Mouse (Mus musculus): Measurements from ENCODE around the gene Tnik. TPM values are rescaled to one million over a fixed set of nuclear protein-coding genes. Genes with fewer than 3 reads are reported as not detected.

The Tnik gene
- polyA plus RNA-seq, 1 experiment from 2014 or later: 1.2 TPM

DNA sequence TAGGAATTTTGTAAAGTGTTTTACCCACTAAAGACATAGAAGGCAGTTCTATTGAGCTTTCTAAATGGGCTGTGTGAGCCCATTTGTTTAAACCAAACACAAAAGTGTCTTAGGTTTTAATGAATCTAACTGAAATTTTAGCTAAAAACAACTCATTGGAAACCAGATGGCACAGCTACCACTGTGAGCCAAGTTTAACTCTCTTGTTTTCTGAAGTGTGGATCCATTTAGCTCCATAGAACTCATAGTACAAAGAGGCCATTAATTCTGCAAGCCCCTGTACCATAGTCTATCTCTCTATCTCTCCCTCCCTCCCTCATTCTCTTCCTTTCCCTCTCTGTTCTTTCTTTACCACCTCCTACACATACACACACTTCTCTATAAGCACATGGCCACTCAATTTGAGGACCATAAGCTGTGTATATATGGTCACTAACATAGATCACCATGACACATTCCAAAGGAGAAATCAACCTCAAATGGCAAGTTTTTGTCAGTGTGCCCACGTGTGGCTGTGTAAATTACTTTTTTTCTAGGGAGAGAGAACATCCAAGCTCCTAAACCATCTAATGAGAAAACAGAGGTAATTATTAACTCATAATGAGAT is 204.2 kb downstream of the Tnik start:
- TF ChIP-seq CTCF (IDR thresholded peaks at IDR 0.05; ENCODE audit: low read depth): no peak
- Histone ChIP-seq H3K9ac (ENCODE audit: low read depth, low read length) (no peak overlapping the region), H3K4me3 (replicated peaks; ENCODE audit: low read depth, low read length) (no peak overlapping the region), H3K27me3 (ENCODE audit: insufficient read depth, low read length) (no peaks in the 10 kb centered on the region), H3K9me3 (replicated peaks; ENCODE audit: low read length) (no peaks in the 10 kb centered on the region), H3K4me2 (ENCODE audit: low read length) (no peak overlapping the region), H3K36me3 (ENCODE audit: insufficient read depth, low read length) (no peaks in the 10 kb centered on the region), H3K4me1 (replicated peaks; ENCODE audit: insufficient read depth, low read length) (no peaks in the 10 kb centered on the region), H3K27ac (no peak overlapping the region)
- ATAC-seq (replicated peaks; ENCODE audit: low FRiP score, low read depth): no peak
- WGBS: 22% methylated on average over 1 of the region's 1 CpGs
- no peak for DNase-seq (ENCODE audit: low spot score)

GRCm38 (mm10) chr3:28467871-28468285 is 204.9 kb downstream of the Tnik start:
- Histone ChIP-seq H3K9me3 (replicated peaks; ENCODE audit: low read length) (no peaks in the 10 kb centered on the region), H3K4me1 (replicated peaks; ENCODE audit: insufficient read depth, low read length) (no peaks in the 10 kb centered on the region), H3K4me2 (ENCODE audit: low read length) (no peak overlapping the region), H3K9ac (ENCODE audit: low read depth, low read length) (no peak overlapping the region), H3K27ac (no peak overlapping the region), H3K27me3 (ENCODE audit: insufficient read depth, low read length) (no peaks in the 10 kb centered on the region), H3K36me3 (ENCODE audit: insufficient read depth, low read length) (no peaks in the 10 kb centered on the region), H3K4me3 (replicated peaks; ENCODE audit: low read depth, low read length) (no peak overlapping the region)
- 57% methylated on average over 4 of the region's 4 CpGs for WGBS
- ATAC-seq (replicated peaks; ENCODE audit: low FRiP score, low read depth) (no peak), DNase-seq (ENCODE audit: low spot score) (peak; percentile 9)
- no peak for TF ChIP-seq CTCF (IDR thresholded peaks at IDR 0.05; ENCODE audit: low read depth)

DNA sequence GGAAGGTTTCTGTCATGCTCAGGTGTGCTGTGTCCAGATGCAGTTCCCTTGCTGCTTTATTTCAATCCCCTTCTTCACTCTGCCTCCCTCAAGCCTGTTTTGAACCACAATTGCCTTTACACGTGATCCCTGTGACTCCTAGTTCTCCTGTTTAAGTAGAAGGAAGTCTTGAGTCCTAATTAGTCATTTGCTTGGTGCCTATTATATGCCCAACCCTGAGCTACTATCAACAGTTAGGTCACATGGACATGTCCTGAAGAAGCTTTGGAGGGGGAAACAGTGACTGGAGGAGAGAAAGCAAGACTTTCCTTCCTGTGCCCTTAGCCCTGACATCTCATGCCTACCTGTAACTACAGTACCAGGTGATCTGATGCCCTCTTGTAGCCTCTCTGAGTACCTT is 210.4 kb downstream of the Tnik start:
- Histone ChIP-seq H3K27ac (no peak overlapping the region), H3K9ac (ENCODE audit: low read depth, low read length) (no peak overlapping the region), H3K4me2 (ENCODE audit: low read length) (no peak overlapping the region), H3K4me1 (replicated peaks; ENCODE audit: insufficient read depth, low read length) (no peaks in the 10 kb centered on the region), H3K27me3 (ENCODE audit: insufficient read depth, low read length) (no peaks in the 10 kb centered on the region), H3K9me3 (replicated peaks; ENCODE audit: low read length) (no peaks in the 10 kb centered on the region), H3K4me3 (replicated peaks; ENCODE audit: low read depth, low read length) (no peak overlapping the region), H3K36me3 (ENCODE audit: insufficient read depth, low read length) (no peaks in the 10 kb centered on the region)
- 55% methylated on average over 1 of the region's 1 CpGs for WGBS
- no peak for TF ChIP-seq CTCF (IDR thresholded peaks at IDR 0.05; ENCODE audit: low read depth)
- ATAC-seq (replicated peaks; ENCODE audit: low FRiP score, low read depth) (no peak), DNase-seq (ENCODE audit: low spot score) (no peak)

- DNase-seq (ENCODE audit: low spot score) (no peak), ATAC-seq (replicated peaks; ENCODE audit: low FRiP score, low read depth) (no peak)
- 86% methylated on average over 2 of the region's 2 CpGs for WGBS
- no peak overlapping the region for H3K27ac ChIP-seq
- H3K9me3 ChIP-seq (replicated peaks; ENCODE audit: low read length): no peaks in the 10 kb centered on the region
- TF ChIP-seq CTCF (IDR thresholded peaks at IDR 0.05; ENCODE audit: low read depth): no peak
- no peaks in the 10 kb centered on the region for H3K4me1 ChIP-seq (replicated peaks; ENCODE audit: insufficient read depth, low read length)
- no peak overlapping the region for H3K4me3 ChIP-seq (replicated peaks; ENCODE audit: low read depth, low read length)
- H3K36me3 ChIP-seq (ENCODE audit: insufficient read depth, low read length): no peaks in the 10 kb centered on the region
- no peak overlapping the region for H3K4me2 ChIP-seq (ENCODE audit: low read length)
- no peaks in the 10 kb centered on the region for H3K27me3 ChIP-seq (ENCODE audit: insufficient read depth, low read length)
- no peak overlapping the region for H3K9ac ChIP-seq (ENCODE audit: low read depth, low read length)
These were observed 214.4 kb downstream of the Tnik start for GRCm38 (mm10) chr3:28477373-28477772.

DNA sequence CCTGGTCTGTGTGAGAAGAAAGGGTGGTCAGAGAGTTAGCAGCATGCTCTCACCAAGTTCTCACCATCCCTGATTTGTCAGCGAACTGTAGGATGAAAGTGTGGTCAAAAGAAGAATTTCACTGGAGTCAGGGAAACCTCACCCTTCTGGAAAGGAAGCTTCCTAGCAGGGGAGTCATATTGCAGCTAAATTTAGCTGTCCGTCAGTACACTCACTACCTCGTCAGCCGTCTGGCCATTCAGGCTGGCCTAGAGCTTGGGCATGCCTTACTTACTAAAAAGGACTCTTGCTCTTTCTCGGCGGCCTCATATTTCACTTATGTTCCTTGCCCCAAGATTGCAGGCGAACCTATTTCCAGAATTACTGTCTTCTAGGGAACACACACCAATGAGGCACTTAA is 222.7 kb downstream of the Tnik start:
- TF ChIP-seq CTCF (IDR thresholded peaks at IDR 0.05; ENCODE audit: low read depth): no peak
- DNase-seq (ENCODE audit: low spot score): no peak
- Histone ChIP-seq H3K27me3 (ENCODE audit: insufficient read depth, low read length) (no peaks in the 10 kb centered on the region), H3K9ac (ENCODE audit: low read depth, low read length) (no peak overlapping the region), H3K36me3 (ENCODE audit: insufficient read depth, low read length) (no peaks in the 10 kb centered on the region), H3K4me3 (replicated peaks; ENCODE audit: low read depth, low read length) (no peak overlapping the region), H3K27ac (no peak overlapping the region), H3K4me1 (replicated peaks; ENCODE audit: insufficient read depth, low read length) (no peaks in the 10 kb centered on the region), H3K4me2 (ENCODE audit: low read length) (no peak overlapping the region), H3K9me3 (replicated peaks; ENCODE audit: low read length) (no peaks in the 10 kb centered on the region)
- ATAC-seq (replicated peaks; ENCODE audit: low FRiP score, low read depth): no peak
- 68% methylated on average over 7 of the region's 7 CpGs for WGBS

GRCm38 (mm10) chr3:28487418-28487817 is 224.4 kb downstream of the Tnik start:
- no peaks in the 10 kb centered on the region for H3K27me3 ChIP-seq (ENCODE audit: insufficient read depth, low read length)
- H3K27ac ChIP-seq: no peak overlapping the region
- no peak for TF ChIP-seq CTCF (IDR thresholded peaks at IDR 0.05; ENCODE audit: low read depth)
- no peak overlapping the region for H3K4me2 ChIP-seq (ENCODE audit: low read length)
- H3K9ac ChIP-seq (ENCODE audit: low read depth, low read length): no peak overlapping the region
- no peaks in the 10 kb centered on the region for H3K4me1 ChIP-seq (replicated peaks; ENCODE audit: insufficient read depth, low read length)
- no peaks in the 10 kb centered on the region for H3K9me3 ChIP-seq (replicated peaks; ENCODE audit: low read length)
- no peak for DNase-seq (ENCODE audit: low spot score)
- H3K4me3 ChIP-seq (replicated peaks; ENCODE audit: low read depth, low read length): no peak overlapping the region
- 75% methylated on average over 9 of the region's 9 CpGs for whole genome bisulfite sequencing
- no peak for ATAC-seq (replicated peaks; ENCODE audit: low FRiP score, low read depth)
- H3K36me3 ChIP-seq (ENCODE audit: insufficient read depth, low read length): no peaks in the 10 kb centered on the region

All from kidney, postnatal 0 days (tissue).